Mouse (Mus musculus) inflammation-experienced regulatory T-cells, adult 6 months (primary cell): Measurements from ENCODE around the gene Sgsm3. TPM values are rescaled to one million over a fixed set of nuclear protein-coding genes. Genes with fewer than 3 reads are reported as not detected.
A peak's percentile ranks its signal among the peaks of the same experiment; 100 is the strongest.

Experiments used
- ATAC-seq: one replicate; pipeline ENCODE4 v1.8.0; 2017
- polyA plus RNA-seq, 3 experiments: library from polyadenylated mRNA; unstranded; fragments of 100-300 nt; shearing (Covaris generic); gene quantifications; one replicate each; pipeline ENCODE4 v1.2.1; 2017

Sgsm3 gene
- 1 to 10 TPM; 3.1 to 4.5 (median 3.5) TPM for polyA plus RNA-seq

DNA sequence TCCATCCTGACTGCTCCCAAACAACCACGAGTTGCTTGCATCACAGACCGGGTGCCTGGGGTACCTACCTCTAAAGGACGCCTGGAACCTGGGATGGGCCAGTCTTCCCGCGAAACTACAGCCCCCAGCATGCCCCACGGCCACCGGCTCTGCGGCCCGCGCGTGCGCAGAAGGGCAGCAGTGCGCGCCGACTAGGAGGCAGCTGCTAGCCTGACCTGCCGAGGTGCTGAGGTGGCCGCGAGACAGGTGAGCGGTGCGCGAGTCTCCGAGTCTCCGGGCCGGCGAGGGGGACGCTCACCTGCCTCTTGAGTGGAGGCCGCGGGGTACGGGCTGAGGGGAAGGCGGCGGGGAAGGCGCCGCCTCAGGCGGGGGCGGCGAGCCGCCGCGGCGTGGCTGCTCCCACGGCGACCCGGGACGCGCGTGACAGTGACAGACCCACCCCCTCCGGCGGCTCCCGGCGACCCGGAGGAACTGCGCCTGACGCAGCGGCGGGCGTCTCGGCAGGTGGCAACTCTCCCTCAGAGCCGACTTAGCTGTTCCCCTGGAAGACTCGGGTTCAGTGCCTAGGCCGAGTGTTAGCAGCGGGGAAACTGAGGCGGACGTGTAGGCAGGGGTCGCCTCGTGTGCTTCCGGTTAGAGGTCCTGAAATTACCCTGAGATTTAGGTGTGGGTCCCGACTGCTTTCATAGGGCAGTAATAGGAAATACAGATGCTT, at the start of gene Sgsm3:
TSS of gene Sgsm3 (plus strand) at position 146 of the 715 bp plus-strand sequence.
- peak; percentile 80 for ATAC-seq

DNA sequence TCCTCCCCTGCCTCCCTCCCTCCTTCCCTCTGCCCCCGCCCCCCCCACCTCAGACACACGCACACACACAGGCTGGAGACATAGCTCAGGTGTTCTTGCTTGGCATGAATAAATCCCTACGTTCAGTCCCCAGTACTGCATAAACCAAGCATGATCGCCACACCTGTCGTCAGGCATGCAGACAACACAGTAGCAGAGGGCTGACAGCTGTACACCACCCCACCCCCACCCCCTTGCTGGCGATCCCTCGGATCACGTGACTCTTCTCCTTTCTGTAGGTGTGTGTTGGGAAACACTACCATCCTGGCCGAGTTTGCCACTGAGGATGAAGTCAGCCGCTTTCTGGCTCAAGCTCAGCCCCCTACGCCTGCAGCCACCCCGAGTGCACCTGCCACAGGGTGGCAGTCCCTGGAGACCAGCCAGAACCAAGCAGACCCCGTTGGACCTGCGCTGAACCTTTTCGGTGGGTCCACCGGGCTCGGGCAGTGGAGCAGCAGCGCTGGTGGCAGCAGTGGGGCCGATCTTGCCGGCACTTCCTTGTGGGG, 48.7 kb upstream of the Sgsm3 start:
- no peak for ATAC-seq

DNA sequence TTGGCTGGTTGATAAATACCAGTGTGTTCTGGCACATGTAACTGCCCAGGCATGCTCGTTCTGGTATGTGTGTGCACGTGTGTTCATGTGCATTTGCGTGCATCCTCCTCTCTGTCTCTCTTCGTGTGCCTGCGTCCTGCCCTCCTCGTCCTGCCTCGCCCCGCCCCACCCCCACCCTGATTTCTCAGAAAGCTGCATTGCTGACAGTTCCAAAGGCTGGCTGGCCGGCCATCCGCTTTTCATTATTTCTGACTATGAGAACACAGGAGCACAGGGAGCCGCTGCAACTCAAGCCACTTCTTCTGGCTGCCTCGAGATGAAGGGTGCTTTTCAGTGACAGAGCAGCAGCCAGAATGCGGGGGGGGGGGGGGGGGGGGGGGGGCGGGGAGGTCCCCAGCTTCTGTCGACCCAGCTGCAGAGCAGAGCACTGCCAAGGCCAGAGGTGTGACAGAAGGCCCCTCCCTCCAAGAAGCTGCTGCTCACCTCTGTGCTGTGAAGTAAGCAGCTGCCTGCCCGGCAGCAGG, 47.5 kb upstream of the Sgsm3 start:
- ATAC-seq = peak; percentile 63

DNA sequence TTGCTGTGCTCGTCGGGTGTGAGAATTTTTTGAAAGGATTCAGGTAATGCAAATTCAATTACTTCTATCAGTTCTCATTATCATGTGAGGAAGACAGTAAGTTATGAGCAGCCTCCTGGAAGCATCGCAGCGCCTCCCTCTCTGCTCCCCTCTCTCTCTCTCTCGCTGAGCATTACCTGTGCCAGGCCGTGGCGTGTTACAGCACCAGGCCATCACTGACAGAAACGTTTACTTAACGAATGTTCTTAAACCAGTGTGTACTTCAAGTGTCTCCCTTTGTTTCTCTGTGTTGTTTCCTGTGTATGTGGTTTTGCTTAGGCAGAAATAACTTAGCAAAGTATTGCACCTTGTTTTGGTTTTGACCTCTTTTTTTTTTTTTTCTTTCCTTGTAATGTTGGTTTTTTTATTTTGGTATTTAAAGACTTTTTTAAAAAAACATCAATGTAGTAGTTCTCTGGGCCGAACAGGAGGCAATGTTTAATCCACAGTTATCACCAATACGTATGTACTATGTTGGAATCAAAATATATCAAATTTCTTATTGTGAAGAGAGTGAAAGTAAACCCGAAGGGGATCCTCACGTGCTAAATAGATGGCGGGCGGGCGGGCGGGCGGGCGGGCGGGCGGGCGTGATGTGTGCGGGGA, 46.8 kb upstream of the Sgsm3 start:
- ATAC-seq = peak; percentile 72

DNA sequence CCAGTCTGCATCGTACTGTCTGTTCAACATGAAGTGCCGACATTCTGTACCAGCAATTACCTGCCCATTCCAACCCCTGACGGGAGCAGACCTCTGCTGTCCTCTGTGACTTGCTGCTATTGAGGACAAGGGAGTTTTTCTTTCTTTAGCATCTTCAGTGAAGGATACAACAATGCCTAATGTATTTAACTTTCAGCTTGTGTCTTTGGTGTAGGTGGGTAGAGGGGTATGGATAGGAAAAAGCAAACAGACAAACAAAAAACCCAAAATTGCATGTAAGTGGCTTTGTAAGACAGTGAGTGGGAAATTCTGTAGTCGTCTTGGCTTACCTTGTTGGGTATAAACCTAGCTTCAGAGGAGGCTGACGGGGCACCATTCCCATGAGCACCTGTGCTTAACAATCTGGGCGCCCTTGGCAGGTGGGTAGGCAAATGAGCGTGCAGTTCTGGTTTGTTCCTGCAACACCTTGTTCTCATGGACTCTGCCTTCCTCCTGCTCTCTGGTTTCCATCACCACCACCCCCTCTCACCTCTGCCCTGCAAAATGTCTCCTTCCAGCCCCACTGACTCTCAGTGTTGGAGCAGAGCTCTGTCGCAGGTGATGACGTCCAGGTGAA, 46.1 kb upstream of the Sgsm3 start:
- ATAC-seq = no peak

DNA sequence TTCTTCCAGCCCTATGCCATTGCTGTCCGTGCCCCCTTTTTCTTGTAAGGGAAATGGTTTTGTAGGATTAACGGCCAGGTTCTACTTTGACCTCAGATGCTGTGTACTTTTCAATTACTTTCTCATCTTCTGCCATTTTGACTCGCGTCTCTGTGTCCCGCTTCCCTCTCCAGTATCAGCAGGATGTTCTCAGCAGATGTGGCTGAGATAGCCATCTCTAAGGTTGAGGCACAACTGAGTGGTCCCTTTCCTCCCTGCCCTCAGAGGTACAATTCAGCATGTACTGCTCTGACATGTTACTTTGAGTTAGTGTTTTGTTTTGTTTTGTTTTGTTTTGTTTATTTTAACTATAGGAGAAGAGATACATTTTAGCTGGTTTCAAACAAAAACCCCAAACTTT, 42.7 kb upstream of the Sgsm3 start:
- ATAC-seq = no peak

DNA sequence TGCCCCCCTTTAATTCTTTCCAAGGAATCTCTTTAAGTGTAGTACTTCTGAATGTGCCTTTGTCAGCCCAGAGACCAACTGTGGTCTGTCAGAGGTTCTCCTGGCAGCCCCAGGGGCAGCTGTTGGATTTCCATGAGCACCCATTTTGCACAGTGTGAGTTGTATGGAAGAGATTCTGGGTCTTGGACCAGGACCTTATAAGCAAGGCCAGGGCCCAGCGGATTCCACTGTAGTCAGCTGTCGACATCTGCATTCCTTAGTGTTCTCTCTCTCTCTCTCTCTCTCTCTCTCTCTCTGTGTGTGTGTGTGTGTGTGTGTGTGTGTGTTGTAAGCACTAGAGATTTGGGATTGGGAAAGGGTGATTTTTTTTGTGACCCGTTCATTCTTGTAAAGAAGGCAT, 40.9 kb upstream of the Sgsm3 start:
- no peak for ATAC-seq

DNA sequence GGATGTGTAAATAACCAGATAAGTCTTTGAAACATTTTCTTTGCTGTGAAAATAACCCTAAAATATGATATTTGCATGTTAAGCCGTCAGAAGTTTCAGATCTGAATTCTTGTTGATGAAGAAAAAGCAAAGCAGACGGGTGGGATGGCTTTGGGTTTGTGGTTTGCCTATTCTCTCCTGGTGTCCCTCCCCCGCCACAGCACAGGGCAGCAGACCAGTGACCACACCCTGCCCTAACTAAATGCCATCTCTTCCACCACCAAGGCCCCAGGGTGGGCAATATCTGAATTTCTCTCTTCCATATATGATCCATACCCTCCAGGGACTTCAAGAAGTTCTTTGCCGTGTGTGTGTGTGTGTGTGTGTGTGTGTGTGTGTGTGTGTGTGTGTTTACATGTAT, 39.0 kb upstream of the Sgsm3 start:
- ATAC-seq = no peak

DNA sequence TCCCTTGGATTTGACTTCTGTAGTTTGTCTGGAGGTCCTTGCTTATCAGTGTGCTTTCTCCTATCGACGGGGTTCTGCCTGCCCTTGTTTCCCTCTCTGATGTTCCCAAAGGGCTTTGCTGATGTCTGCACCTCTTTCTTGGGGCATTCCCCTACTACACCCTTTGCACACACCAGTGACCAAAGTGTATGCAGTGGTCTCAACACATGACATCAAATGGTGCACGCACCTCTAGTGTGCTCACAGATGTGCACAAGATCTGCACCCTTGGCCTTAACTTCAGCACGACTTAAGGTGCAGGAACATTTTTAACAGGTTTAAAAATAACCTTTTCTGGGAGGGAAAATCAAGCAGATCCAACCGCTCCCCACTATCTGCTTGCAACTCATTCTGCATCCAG, 38.2 kb upstream of the Sgsm3 start:
- ATAC-seq = no peak

DNA sequence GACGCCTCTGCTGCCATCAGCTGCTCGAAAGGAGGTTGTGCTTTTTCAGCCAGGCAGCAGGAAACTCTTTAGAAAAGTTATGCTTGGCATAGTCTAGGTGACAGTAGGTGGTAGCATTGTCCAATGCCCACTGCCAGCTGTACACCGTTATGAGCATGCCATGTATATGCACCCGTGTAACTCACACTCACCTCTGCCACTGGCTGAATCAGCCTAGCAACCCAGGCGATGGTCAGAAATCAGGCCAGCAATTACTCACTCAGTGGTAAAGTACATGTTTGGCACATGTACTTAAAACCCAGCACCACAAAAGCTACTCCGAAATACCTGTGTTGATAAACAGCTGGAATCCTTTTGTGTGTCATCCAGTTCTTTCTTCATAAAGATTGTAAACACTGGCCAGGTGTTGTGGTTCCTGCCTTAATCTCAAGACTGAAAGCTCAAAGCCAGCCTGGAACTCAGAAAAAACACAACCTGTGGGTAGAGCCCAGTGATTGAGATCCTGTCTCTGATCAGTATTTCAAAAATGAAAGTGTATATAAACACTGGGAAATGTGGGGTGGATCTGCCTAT, 36.0 kb upstream of the Sgsm3 start:
- ATAC-seq = no peak

DNA sequence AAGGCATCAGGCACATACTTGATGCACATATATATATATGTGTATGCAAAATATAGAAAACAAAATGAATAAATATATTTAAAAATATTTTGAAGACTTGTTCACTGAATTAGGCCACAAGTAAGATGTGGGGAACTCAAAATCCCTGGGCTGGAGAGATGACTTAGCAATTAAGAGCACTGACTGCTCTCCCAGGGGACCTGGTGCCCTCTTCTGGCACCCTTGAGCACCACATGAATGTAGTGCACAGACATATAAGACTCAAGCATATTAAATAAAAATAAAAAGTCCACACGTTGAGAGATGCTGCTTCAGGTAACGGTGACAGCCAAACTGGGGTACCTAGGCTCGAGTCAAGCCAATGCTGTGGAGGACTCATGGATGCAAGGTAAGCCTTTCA, 31.7 kb upstream of the Sgsm3 start:
- peak; percentile 30 for ATAC-seq

DNA sequence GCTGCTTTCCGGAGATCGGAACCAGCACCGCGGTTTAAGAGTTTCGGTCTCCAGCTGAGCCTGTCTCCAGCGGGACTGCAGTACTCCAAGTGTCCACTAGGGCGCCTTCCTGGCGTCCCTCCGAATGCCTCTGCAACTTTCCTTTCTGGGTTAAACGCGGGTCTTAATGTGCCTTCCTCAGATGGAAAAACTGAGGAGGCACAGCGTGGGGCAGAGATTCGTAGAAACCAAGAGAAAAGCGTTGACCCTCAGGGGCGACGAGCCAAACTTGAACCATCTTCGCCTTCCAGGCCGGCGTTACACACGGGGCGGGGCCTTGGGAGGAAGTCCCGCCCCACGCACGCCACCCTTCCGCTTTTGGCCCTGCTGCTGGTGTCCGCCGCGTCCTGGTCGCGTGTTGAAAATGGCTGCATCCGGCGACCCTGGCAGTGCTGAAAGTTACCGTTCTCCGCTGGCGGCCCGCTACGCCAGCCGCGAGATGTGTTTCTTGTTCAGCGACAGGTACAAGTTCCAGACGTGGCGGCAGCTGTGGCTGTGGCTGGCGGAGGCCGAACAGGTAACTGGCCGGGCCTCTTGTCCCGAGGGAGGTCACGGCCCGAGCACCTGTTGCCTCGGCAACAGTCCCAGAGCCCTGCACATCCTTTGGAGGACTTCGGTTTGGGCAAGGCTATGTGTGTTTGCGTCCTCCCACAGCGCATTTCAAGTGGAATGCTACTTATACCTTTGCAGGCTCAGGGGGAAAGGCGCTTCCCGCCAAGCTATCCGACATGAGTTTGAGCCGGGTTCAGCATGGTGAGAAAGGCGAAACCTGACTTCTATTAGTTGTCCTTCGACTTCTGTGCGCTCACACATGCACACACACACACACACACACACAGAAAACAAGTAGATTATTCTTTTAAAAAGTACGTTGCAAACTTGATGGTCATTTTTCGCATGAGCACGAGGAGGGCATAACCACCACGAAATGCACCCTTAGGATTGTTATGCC, 29.1 kb upstream of the Sgsm3 start, which contains the start of gene Adsl:
TSS of gene Adsl (plus strand) at position 346 of the 991 bp plus-strand sequence.
- peak; percentile 87 for ATAC-seq

DNA sequence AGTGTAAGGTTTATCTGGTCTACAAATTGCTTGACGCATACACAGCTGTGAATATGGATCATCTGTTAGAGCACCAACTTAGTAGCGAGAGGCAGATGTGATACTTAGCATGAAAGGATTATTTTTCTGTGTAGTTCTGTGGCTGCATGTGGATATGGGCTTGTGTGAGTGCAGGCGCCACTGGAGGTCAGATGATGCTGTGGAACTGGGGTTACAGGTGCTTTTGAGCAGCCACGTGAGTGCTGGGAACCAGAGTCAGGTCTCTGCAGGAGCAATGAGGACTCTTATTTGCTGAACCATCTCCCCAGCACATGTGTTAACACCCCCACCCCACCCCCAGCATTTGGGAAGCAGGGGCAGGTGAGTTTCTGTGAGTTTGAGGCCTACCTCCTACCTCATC, 28.1 kb upstream of the Sgsm3 start:
- ATAC-seq = no peak

DNA sequence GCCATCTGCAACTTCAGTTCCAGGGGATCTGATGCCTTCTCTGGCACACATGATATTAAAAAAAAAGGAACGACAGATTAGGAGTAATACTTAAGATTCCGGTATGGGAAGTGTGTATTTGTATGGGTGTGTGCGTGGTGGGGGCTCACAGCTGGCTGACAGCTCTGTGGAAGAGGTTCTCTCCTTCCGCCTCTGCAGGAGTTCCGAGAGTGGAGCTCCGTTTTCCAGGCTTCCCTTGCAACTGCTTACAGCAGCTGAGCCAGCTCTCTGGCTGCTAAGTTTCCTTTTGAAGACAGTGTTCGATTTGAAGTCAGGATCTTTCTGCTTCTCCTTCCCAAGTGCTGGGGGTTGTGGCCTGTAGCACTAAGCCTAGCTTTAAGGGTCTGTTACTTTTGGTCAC, 27.5 kb upstream of the Sgsm3 start:
- ATAC-seq = no peak

DNA sequence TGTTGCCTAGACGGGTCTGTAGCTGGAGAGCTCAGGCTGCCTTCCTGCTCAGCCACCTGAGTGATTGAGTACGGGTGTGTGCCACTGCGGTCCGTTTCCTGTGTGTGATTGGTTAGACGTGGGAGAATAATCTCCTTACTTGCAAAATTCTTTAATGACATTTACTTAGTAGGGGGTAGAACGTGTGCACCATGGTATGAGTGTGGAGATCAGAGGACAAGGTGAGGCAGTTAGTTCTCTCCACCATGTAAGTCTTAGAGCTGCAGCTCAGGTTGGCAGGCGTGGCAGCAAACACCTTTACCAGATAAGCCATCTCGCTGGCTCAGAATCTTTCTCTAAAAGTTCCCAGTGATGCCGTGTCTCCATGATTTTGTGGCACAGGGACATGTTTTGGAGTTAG, 23.6 kb upstream of the Sgsm3 start:
- ATAC-seq = no peak

DNA sequence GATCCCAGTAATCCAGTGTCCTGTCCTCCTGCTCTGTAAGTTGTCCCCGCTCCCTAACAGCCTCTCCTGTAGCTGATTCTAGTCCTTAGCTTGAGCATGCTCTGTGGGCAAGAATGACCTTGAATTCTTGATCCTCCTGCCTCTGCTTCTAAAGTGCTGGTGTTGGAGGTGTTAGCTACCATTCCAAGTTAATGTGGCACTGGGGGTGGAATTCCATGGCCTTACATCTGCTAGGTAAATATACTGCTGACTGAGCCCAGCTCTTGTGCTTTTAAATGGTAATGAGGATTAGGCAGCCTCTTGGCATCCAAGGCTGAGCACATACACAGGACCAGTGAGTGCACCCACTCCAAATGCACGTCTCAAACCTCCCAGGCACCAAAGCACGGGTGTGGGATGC, 22.7 kb upstream of the Sgsm3 start:
- no peak for ATAC-seq

DNA sequence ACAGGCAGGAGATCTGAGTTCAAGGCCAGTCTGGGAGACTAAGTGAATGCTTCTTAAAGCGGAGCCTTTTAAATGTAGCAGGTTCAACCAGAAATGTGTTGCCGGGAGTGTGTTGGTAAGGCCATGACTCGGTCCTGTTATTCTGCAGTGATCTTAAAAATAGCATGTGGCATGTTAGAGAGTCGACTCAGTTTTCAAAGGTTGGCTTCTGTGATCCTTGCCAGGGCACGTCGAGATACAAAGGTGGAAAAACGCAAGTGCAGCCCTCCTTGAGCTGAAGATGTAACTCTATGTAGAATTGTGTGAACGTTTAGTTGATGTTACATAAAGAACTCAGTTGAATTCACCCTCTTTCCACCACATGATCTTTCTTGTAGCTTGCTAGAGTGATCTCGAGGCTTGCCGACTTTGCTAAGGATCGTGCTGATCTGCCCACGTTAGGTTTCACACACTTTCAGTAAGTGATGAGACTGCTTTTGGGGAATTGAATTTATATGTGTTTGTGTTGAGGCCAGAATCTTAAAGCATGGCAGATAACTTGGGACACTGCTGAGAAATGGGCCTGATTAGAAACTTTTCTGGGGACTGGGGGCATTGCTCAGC, 21.6 kb upstream of the Sgsm3 start:
- ATAC-seq = no peak

DNA sequence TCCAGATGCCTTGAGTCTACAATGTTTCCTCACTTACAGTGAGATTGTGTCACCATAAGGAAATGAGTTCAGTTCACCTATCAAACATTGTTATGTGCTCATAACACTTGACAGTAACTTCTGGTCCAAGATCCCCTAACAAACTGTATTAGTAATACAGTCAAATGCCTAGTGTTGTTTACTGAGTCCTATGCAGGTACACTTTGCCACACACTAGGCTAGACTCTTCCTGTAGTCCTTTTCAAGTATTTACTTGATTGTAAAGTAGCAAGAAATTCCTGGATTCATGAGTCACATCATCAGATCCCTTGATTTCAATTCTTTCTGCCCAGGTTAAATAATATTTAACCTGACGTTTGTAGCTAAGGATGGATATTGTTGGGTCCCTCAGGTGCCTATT, 8.2 kb upstream of the Sgsm3 start:
- no peak for ATAC-seq

DNA sequence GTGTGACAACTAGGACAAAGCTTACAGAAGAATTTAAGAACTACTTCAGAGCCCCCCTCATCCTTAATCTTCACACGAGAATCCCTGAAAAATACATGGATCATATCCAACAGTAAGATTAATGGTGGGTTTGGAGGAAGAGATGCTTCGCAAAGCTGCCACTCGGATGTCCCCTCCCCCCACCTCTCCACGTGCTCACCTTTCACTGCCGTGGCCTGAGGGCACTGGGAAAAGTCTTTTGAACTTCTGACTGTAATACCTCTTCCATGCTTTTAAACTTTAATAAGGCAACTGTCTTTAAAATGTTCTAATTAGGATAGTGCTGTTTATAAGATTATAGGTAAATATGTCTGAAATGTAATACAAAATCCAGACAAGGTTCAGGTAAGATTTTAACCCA, 3.3 kb upstream of the Sgsm3 start:
- no peak for ATAC-seq

DNA sequence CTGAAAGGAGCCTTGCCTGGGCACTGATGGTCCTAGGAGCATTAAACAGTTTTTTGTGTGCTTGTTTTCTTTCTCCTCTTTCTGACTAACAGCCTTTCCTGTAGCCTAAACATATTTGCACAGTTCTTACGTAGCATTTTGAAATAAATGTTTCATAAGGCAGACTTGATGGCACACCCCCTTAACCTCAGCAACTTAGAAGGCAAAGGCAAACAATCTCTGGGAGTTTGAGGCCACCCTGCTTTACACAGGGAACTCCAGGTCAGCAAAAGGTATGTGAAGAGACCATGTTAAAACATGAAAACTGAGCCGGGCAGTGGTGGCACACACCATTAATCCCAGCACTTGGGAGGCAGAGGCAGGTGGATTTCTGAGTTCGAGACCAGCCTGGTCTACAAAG, 1.9 kb upstream of the Sgsm3 start:
- ATAC-seq = no peak

DNA sequence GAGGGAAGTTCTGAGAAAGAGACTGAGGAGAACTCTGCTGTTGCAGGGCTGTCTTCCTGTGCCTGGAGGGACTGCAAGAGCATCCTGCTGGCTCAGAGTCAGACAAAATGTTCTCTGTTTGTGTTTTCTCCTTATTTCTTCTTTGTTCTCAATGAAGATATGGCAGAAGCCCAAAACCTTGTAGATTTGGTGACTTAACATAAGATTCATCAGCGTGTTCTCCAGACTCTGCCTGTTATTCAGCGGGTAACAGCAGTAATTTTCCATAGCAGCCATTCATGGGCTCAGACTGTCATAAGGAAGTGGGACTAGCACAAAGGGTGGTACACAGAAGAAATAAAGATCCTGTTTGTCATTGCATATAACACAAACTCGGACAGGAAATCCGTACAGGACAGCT, 2.0 kb downstream of the Sgsm3 start:
- no peak for ATAC-seq
